Mouse (Mus musculus): Measurements from ENCODE around the gene Ctsk. TPM values are rescaled to one million over a fixed set of nuclear protein-coding genes. Genes with fewer than 3 reads are reported as not detected.

Gene Ctsk
- polyA plus RNA-seq, 1 experiment, result 4.0 TPM

DNA sequence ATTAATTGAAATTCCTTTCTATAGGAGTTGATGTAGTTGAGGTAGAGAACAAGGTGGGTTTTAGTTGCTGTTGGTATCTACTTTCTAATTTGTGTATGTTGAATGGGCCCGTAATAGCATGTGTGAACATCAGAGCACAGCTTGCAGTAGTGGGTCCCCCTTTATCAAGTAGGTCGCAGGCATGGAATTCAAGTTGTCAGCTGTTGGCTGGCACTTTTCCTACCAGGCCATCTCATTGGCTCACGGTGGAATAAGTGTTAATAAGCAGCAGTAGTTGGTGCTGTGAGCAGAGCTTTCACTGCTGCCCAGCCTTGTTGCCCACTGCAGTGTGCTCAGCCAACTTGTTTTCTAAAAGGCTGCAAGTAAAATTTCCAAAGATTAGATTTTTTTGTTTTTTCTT lies 10.4 kb upstream of the Ctsk start:
- WGBS, result 83% methylated on average over 3 of the region's 3 CpGs
- Histone ChIP-seq H3K4me1 (ENCODE audit: control insufficient read depth, insufficient read depth, low read length) (no peaks in the 10 kb centered on the region), H3K4me3 (replicated peaks; ENCODE audit: control insufficient read depth, low read depth, low read length) (no peak overlapping the region), H3K27ac (ENCODE audit: control insufficient read depth, insufficient read depth, low read depth, low read length, poor library complexity) (no peak overlapping the region)
- TF ChIP-seq POLR2A (IDR thresholded peaks at IDR 0.05; ENCODE audit: borderline replicate concordance, control insufficient read depth, low read depth, low read length) (no peak), CTCF (IDR thresholded peaks at IDR 0.05; ENCODE audit: control insufficient read depth, insufficient read depth, low read length) (no peak)

GRCm38 (mm10) chr3:95490238-95490637 lies 8.8 kb upstream of the Ctsk start:
- no peak overlapping the region for H3K27ac ChIP-seq (ENCODE audit: control insufficient read depth, insufficient read depth, low read depth, low read length, poor library complexity)
- TF ChIP-seq POLR2A (IDR thresholded peaks at IDR 0.05; ENCODE audit: borderline replicate concordance, control insufficient read depth, low read depth, low read length) (no peak), CTCF (IDR thresholded peaks at IDR 0.05; ENCODE audit: control insufficient read depth, insufficient read depth, low read length) (no peak)
- H3K4me3 ChIP-seq (replicated peaks; ENCODE audit: control insufficient read depth, low read depth, low read length), result no peak overlapping the region
- WGBS, result 94% methylated on average over 2 of the region's 2 CpGs
- H3K4me1 ChIP-seq (ENCODE audit: control insufficient read depth, insufficient read depth, low read length), result no peaks in the 10 kb centered on the region

- H3K27ac ChIP-seq (ENCODE audit: control insufficient read depth, insufficient read depth, low read depth, low read length, poor library complexity), result no peak overlapping the region
- 54% methylated on average over 6 of the region's 6 CpGs for WGBS
- TF ChIP-seq CTCF (IDR thresholded peaks at IDR 0.05; ENCODE audit: control insufficient read depth, insufficient read depth, low read length) (peak; percentile 86), POLR2A (IDR thresholded peaks at IDR 0.05; ENCODE audit: borderline replicate concordance, control insufficient read depth, low read depth, low read length) (no peak)
- H3K4me3 ChIP-seq (replicated peaks; ENCODE audit: control insufficient read depth, low read depth, low read length), result no peak overlapping the region
- H3K4me1 ChIP-seq (ENCODE audit: control insufficient read depth, insufficient read depth, low read length), result no peaks in the 10 kb centered on the region; the same call in 1 of the 2 replicates
Observed at GRCm38 (mm10) chr3:95494342-95494741, 4.7 kb upstream of the Ctsk start.

DNA sequence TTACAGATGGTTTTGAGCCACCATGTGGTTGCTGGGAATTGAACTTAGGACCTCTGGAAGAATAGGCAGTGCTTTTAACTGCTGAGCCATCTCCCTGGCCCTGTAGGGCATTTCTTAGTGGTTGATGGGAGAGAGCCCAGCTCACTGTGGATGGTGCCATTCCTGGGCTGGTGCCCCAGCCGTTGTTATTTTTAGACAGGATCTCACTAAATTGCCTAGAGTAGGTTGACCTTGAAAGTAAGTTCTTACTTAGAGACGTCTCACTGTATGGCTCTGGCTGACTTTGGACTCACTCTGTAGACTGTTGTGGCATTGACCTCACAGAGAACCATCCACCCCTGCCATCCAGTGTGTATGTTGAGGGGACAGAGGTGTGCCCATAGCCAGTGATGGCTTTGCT lies 827 bp upstream of the Ctsk start:
- Histone ChIP-seq H3K4me1 (ENCODE audit: control insufficient read depth, insufficient read depth, low read length) (no peaks in the 10 kb centered on the region; the same call in 1 of the 2 replicates), H3K27ac (ENCODE audit: control insufficient read depth, insufficient read depth, low read depth, low read length, poor library complexity) (no peak overlapping the region), H3K4me3 (replicated peaks; ENCODE audit: control insufficient read depth, low read depth, low read length) (no peak overlapping the region)
- WGBS, result 81% methylated on average over 2 of the region's 2 CpGs
- TF ChIP-seq CTCF (IDR thresholded peaks at IDR 0.05; ENCODE audit: control insufficient read depth, insufficient read depth, low read length) (no peak), POLR2A (IDR thresholded peaks at IDR 0.05; ENCODE audit: borderline replicate concordance, control insufficient read depth, low read depth, low read length) (no peak)

DNA sequence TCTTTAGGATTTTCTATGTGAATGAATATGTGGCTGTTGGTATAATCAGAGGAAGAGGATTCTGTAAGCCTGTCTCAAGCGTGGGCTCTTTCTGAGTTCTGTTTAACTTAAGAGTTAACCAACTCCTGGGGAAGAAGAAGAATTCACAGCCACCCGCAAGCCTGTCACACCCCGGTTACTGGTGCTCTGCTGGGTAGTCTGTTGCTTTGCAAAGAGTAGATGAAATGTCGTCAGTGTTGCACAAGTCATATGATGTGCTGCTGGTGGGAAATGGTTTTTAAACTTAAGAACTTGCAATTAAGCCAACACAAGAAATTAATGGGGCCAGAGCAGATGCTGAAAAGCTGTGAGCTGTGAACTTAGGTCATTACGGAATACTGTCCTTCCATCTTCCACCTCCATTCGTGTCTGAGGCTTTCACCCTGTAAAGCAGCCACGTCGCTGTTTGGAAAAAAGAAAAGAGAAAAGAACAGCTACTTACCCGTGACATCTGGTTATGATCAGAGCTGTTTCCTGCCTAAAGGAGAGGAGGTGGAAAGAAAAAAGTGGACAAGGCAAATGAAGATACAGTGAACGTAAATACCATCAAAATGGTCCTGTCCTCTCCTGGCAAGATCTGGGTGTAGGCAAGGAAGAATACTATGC lies 562 bp downstream of the Ctsk start:
- Histone ChIP-seq H3K4me1 (ENCODE audit: control insufficient read depth, insufficient read depth, low read length) (no peaks in the 10 kb centered on the region; the same call in 1 of the 2 replicates), H3K27ac (ENCODE audit: control insufficient read depth, insufficient read depth, low read depth, low read length, poor library complexity) (no peak overlapping the region), H3K4me3 (replicated peaks; ENCODE audit: control insufficient read depth, low read depth, low read length) (no peak overlapping the region)
- 65% methylated on average over 10 of the region's 10 CpGs for WGBS
- TF ChIP-seq CTCF (IDR thresholded peaks at IDR 0.05; ENCODE audit: control insufficient read depth, insufficient read depth, low read length) (no peak), POLR2A (IDR thresholded peaks at IDR 0.05; ENCODE audit: borderline replicate concordance, control insufficient read depth, low read depth, low read length) (no peak)

GRCm38 (mm10) chr3:95502312-95502711 lies 3.3 kb downstream of the Ctsk start:
- WGBS, result 63% methylated on average over 2 of the region's 2 CpGs
- H3K4me1 ChIP-seq (ENCODE audit: control insufficient read depth, insufficient read depth, low read length), result no peaks in the 10 kb centered on the region; the same call in 1 of the 2 replicates

DNA sequence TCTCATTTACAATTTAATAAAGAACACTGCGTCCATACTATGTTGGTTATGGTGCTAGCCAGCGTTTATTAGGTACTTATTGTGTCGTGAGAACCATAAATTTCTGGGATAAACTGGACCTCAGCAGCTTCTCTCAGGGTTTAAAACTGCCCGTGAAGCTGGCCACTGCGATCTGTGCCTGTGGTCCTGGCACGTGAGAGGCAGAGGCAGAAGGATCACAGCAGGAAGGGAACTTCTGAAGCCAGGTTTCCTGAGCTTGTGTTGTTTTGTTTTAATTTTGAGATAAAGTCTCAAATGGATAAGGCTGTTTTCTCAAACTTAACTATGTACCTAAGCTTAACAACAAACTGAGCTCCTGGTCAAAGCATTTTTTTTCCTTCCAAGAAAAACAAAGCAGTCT lies 10.3 kb downstream of the Ctsk start:
- TF ChIP-seq CTCF (IDR thresholded peaks at IDR 0.05; ENCODE audit: control insufficient read depth, insufficient read depth, low read length) (no peak), POLR2A (IDR thresholded peaks at IDR 0.05; ENCODE audit: borderline replicate concordance, control insufficient read depth, low read depth, low read length) (no peak)
- Histone ChIP-seq H3K4me1 (ENCODE audit: control insufficient read depth, insufficient read depth, low read length) (no peaks in the 10 kb centered on the region; the same call in 1 of the 2 replicates), H3K4me3 (replicated peaks; ENCODE audit: control insufficient read depth, low read depth, low read length) (no peak overlapping the region), H3K27ac (ENCODE audit: control insufficient read depth, insufficient read depth, low read depth, low read length, poor library complexity) (no peak overlapping the region)
- WGBS, result 37% methylated on average over 6 of the region's 6 CpGs

More at GRCm38 (mm10) chr3:95502312-95502711, 3.3 kb downstream of the Ctsk start:
- no peak overlapping the region for H3K27ac ChIP-seq (ENCODE audit: control insufficient read depth, insufficient read depth, low read depth, low read length, poor library complexity)
- H3K4me3 ChIP-seq (replicated peaks; ENCODE audit: control insufficient read depth, low read depth, low read length), result no peak overlapping the region
- TF ChIP-seq POLR2A (IDR thresholded peaks at IDR 0.05; ENCODE audit: borderline replicate concordance, control insufficient read depth, low read depth, low read length), result no peak
- no peak for TF ChIP-seq CTCF (IDR thresholded peaks at IDR 0.05; ENCODE audit: control insufficient read depth, insufficient read depth, low read length)

GRCm38 (mm10) chr3:95511611-95512180 lies 12.6 kb downstream of the Ctsk start:
- TF ChIP-seq POLR2A (IDR thresholded peaks at IDR 0.05; ENCODE audit: borderline replicate concordance, control insufficient read depth, low read depth, low read length), result no peak
- 8% methylated on average over 9 of the region's 9 CpGs for WGBS
- Histone ChIP-seq H3K4me1 (ENCODE audit: control insufficient read depth, insufficient read depth, low read length) (peaks cover 4% of the 10 kb centered on the region; the same call in 1 of the 2 replicates), H3K4me3 (replicated peaks; ENCODE audit: control insufficient read depth, low read depth, low read length) (no peak overlapping the region), H3K27ac (ENCODE audit: control insufficient read depth, insufficient read depth, low read depth, low read length, poor library complexity) (no peak overlapping the region)
